Mouse (Mus musculus) frontal cortex, postnatal 25 days (tissue): ENCODE data around the gene Pold2.
A peak's percentile ranks its signal among the peaks of the same experiment; 100 is the strongest.

Experiments
- DNase-seq, 2 experiments: peaks; one replicate each; pipeline ENCODE4 v3.0.0; 2022; ENCODE audit warnings: low spot score in 2 of 2

The Pold2 gene

DNA sequence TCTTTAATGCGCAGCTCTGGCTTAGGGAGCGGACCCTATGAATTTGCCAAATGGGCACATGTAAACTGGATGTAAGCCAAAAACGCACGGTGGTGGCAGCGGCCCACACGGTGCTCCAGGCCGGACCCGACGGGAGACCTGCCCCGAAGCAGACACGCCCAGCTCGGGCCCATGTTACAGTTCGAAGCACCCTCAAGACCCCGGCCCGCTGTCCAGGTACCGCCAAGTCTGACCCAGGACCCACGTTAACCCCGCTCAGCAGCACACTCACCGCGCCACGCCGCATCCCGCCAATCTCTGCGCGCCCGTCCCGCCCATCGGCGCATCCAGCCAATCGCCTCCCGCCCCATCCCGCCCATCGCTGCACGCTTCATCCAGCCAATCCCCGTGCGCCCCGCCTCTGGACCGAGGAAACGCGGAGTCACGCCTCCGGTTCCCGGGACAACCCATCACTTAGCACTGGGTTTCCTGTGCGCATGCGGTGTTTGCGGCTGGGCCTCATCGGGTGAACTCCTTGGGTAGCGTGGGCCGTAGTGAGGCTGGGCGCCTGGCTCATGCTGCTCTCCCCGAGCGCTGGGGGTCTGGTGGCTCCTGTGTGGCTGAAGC is at the start of gene Pold2:
TSS of gene Pold2 (minus strand) at position 372 of the 606 bp plus-strand sequence.
- DNase-seq = peak; percentile 88 to 95

DNA sequence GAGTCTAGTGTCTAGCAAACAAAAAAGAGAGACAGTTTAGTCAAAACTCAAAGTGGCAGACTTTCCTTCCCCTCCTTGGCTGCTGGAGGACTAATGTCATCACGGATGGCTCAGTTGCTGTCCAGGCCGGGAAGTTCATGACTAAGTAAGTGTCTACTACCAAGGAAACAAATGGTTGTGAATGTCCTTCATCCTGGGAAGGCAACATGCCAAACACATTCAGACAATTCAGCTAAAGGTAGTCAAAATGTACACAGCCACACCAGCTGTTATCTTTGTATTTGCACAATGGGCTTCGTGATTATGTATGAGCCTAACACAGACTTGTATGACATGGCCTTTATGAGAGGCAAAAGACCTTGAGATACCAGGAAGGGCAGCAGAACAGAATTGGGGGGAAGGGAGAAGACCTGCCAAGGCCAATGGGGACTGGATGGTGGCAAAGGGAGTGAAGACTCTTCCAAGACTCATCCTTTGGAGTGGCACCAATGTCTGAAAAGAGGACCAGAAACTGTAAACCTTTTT is 48.7 kb upstream of the Pold2 start:
- DNase-seq = no peak

DNA sequence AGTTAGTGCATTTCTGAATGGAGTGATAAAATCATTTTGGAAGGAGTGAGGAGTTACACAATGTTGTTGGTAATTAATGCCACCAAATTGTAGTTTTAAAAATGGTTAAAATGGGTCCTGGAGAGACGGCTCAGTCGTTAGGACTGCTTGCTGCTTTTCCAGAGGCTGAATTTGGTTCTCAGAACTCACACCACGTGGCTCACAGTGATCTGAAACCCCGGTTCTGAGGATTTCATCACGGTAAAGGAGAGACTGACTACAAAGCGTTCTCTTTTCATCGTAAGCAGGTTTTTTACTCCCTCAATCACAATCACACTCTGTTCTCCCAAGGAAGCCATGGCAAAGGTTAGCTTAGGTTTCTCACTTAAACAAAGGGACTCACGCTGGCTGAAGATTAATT is 46.6 kb upstream of the Pold2 start:
- no peak for DNase-seq

DNA sequence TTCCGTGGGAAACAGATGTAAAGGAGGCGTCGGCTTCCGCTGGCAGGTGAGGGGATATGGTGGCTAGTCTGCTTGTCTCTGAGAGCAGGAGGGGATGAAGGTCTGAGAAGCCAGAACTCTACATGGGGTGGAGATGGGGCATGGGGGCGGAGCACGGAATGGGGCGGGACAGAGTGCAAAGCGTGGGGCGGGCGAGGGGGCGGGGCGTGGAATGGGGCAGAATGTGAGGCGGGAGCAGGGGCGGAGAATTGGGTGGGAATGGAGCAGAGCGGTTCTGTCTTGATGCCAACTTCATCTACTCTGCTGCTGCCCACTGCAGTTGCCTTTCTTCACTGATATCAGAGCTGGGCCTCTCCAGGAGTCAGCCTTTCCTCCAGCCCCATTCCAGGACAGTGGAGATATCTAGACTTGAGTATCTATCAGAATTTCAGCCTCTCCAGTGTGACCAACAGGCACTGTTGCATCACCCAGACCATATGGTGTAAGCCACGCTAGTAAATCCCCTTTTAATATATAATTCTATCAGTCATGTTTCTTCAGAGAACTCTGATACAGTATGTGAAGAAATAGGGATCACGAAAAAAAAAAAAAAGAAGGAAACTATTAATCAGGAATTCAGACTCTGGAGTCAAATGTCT is 42.4 kb upstream of the Pold2 start:
- no peak for DNase-seq

DNA sequence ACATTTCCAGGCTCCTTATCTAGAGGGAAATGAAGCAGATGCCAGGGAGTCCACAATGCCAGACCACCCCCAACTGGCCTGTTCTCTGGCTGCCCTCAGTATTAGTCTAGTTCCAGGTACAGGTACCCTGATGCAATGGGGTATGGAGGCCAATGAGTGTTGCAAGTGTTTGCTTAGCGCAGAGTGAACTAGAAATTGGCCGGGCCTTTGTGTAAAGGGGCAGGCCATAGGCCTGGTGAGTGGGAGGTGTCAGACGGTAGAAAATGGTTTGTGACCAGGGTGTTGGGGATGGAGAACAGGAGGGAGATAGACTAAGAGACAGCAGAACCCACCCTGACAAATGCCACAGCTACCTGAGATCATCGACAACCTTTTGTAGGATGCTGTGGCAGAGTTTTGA is 41.5 kb upstream of the Pold2 start:
- DNase-seq = no peak

DNA sequence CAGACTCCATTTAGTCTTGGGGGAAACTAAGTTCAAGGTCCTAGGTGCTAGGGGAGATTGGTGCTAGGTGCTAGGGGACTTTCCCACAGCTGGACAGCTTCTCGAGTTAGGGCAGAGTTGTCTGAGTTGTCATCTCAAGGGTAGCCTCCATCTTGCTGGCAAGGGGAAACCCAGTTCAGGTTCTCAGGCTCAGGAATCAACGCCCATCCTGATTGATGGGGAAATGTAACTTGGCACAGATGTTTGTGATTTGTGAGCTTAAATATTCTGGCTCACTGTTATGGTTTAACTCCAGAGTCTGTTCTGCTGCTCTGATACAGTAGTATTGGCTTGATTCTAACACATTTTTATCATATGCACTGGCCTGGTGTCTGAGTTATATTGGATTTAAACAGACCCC is 40.0 kb upstream of the Pold2 start:
- no peak for DNase-seq

DNA sequence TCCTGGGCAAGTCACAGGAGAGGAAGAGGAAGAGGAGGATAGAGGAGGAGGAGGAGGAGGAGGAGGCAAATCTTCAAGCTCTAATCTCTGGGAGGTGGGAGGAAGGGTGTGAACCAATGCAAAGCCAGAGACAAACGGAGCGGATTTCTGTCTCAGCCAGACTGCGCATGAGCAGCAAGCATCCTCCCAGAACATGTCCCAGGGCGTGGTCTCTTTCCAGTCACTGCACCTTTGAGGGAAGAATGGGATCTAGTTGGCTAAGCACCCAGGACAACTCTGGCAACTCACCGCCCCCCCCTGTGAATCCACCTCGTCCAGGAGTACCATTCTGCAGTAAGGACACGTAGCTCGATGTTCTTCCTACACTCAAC is 38.1 kb upstream of the Pold2 start:
- DNase-seq = no peak

DNA sequence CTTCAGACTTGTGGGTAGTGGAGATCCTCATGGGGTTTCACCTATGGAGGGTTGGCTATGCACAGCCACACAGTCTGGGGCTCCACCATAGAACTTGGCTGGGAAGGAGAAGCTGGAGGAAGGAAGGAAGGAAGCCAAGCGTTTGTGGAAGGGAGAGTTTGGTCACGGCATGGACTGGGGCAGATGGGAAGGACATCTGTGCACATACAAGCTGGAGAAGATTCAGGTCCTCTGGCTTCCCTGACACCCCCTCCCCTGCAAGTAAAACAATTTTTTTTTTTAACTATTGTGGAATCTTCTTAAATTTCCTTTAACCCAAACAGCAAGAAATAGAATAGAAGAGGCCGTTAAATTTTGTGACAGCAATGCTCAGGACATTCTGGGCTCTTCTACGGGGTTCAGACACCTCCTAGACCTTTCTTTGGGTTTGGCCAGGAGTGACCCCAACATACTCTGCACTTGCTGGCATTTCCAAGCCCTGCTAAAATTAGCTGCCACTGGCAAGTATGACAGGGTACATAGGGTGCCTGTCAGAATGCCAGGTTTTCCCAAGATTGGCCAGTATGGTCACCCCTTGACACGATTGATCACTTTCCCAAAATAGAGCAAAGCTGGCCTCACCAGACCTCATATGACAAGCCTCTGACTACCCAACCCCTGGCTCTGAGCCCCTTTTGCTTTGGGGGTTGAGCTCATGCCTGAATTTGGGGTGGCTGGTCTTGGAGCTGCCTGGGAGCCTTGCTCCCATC is 37.5 kb upstream of the Pold2 start:
- DNase-seq = no peak

DNA sequence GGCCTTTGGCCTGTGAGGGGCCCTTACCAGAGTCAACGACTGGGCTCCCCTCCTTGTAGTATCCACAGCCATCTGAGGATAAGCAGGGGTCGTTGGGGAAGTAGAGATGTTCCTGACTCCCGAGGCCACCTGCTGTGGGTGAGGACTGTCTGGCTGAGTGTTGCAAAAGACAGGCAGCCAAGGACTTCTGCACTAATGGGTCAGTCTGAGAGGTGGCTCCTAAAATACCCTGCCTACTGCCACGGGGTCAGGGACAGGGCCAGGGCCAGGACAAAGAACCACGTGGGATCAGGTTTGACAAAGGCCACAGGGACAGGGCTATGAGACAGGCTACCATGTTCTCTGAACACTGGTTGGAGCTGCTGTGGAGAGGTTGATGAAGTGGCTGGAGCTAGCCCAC is 36.8 kb upstream of the Pold2 start:
- DNase-seq = no peak

DNA sequence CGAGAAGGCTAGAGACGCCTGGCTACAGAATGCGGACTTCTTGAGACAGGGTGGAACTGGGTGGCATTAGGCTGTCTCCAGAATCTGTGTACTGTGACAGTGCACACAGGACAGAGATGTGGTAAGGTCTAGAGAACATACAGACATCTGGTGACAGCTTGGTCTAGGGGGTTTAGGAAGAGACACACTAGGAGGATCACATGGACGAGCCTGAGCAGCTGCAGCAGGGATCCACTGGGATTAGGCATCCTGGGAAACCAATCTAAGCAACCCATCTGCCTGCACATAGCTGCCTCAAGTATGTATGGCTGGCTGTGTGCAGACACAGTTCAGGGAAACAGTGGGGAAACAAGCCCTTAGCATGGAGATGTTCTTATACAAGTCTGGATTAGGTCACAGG is 35.8 kb upstream of the Pold2 start:
- DNase-seq = no peak

DNA sequence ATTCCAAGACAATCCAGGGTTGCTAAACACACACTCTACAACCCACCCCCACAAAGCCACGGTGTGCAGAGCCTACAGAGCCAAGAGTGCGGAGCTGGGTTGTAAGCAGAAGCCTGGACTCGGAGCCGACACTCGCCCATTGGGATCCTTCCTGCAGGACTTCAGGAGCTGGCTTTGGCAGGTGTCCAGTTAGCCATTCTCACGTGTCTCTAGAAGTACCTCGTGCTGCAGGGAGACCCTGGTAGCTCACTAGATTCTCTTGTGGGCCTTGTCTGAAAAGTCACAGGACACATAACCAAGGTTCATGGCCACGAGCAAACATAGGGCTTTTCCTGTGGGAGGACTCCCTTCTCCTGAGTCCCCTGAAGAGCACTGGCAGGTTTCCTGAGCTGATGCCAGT is 35.2 kb upstream of the Pold2 start:
- DNase-seq = no peak

DNA sequence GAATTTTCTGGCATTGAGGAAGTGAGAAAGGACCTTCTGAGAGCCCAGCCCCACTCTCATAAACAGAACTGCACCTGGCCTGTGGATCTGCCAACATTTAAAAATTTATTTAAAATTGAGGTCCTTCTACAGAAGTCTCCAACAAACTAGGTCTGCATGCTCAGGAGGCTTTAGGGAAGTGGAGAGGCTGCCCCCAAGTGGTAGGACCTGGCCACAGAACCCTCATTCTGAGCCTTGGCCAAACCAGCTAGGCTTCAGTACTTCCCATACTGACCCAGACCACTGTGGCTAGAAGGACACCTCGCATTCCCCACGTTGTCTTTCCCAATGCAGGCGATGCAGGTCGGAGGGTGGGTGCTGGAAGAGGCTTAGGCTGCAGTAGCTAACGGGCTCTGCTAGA is 34.5 kb upstream of the Pold2 start:
- peak; percentile 62 to 68 for DNase-seq

DNA sequence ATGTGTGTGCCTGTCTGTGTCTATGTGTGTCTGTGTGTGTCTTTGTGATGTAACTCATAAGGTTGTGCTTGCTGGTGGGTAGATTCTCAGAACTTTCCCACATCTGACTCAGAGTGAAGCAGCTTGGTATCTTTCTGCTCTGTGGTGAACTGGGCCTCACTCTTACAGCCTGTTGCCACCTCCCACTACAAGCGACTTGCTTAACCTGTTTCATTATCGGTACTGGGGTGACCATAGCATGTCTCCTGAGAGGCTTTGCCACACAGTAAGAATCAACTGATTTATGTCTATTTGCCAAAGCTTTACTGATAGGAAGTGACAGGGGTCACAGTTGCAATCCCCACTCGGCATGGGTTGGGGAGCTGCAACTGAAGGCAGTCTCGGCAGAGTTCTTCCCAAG is 30.6 kb upstream of the Pold2 start:
- no peak for DNase-seq

DNA sequence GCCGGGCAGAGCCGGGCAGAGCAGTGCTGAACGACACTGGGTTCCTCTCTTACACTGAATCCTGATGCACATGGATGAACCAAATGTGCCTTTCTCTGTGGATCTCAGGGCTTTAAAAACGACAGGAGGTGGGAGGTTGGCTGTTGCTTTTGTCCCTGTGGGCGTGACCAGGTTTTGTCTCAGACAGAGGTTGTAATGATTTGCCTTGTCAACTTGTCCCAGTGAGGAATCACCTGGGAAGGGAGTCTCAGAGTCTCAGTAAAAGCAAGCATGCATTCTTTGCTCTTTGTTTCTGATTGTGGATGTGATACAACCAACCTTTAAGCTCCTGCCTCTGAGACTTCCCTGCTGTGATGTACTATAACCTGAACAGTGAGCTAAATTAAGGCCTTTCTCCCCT is 29.0 kb upstream of the Pold2 start:
- no peak for DNase-seq

DNA sequence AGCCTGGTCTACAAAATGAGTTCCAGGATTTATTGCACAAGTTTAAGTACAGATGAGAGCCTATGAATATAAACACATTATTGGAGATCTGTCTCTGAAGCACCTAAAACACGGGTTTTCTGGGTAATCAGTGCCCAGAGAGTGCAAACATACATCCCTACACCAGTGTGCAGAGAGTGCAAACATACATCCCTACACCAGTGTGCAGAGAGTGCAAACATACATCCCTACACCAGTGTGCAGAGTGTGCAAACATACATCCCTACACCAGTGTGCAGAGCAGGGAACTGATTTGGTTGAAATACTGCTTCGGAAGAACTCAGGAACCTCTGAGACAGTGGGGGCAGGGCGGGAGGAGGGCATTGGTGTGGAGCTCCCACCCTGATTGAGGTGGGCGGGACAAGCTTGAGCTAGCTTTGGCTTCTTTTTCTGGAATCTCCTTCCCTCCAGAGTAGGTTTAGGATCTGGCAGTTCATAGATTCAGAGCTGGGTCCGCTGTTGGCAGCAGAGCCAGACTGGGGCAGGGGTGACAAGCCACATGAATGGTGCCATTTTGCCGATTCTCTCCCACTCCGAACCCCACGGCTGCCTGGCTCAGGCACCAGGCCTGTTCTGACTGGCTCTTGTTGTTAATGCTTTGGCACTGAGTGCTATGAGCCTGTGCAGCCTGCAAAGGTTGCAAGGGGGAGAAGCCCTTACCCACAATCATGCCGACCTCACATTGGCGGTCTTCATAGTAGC is 27.9 kb upstream of the Pold2 start:
- no peak for DNase-seq

DNA sequence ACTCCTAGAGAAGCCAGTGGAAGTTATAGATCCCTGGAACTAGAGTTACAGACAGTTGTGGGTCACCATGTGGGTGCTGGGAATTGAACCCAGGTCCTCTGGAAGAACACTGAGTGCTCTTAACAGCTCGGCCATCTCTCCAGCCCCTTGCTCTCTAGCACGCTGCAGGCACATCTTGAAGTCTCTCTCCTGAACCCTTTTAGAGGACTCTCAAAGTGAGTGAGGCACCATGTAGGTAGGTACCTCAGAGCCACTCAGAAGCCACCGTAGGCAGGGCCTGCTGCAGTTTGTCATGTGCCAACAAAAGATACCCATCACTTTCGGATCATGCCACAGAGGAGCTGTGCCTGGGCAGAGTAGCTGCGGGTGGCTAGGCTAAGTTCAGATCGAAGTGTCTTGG is 26.8 kb upstream of the Pold2 start:
- no peak for DNase-seq

DNA sequence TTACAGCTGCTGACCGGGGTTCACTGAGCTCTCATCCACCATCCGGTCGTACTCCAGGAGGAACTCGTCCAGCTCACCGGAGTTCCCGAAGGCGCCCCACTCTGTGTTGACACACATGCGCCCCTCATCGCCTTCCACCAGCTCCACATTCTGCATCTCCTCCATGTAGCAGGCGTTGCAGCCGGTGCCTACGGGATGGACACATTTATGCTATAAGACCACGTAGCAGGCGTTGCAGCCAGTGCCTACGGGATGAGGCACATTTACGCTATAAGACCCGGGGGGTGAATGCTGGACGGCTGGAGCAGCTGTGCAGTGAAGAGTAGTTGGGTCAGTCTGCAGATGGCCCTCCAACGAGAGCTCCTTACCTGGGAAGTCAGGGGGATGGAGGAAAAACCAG is 26.3 kb upstream of the Pold2 start:
- no peak for DNase-seq

DNA sequence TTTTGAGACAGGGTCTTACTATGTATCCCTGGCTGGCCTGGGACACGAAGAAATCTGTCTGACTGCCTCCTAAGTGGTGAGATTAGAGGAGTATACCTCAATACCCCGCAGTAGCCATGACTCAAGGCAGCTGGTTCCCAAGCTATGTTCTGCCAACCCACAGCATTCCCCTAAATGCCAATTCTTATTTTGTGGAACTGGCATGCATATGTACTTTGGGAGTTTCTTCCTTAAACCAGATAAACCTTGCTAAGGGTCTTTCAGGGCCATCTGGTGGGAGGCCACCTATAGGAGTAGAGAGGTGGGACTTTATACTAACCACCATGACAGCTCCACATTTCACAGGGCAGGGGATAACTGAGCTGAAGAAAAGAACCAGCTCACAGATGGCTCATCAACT is 25.8 kb upstream of the Pold2 start:
- no peak for DNase-seq

DNA sequence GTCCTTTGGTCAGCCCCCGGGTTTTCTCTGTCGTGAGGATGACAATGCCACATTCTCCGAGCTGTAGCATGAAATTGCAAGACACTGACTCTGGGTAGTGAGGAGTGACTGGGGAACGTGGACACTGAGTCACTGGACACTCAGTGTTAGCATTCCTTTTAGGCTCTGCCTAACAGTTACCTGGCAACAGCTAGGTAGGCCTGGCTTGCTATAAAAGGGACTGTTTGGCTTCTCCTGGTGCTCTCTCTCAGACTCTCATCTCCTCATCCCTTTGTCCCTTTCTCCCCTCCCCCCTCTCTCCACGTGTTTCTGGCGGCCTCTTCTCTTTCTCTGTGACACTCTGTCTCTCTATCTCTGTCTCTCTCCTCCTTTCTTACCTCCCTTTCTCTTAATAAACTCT is 24.3 kb upstream of the Pold2 start:
- no peak for DNase-seq

DNA sequence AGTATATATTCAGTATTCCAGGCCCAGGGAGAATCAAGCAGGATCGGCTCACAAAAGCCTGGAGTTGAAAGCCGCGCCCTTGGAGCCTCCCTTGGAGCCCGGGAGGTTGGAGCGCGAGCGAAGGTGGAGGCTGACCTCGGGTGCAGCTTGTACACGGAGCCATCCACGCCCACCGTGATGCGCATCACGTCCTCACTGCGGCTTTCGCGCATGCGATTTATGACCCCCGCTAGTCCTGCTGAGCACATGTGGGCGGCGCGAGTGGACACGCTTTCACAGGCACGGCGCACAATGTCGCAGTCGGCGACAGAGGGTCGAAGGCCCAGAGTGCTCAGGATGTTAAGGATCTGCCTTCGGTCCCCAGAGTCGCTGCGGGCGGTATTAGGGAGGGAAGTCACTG is 23.9 kb upstream of the Pold2 start:
- no peak for DNase-seq

DNA sequence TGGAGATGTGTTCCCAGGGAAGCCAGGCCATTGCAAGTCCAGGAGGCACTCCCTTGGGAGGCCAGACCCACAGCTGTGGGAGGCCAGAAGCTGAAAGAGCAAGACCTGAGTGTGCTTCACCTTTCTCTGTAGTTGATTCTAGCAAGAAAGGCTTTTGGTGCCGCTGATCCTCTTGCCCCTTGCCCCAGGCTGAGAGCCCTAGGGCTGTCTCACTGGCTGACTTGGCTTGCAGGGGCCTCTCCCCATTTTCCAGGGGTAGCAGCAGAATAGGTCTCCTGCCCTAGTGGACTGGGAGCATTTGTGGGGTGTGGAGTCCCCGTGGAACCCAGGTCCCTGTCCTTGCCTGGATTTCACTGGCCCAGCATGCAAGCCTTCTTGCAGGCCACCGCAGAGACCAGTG is 23.2 kb upstream of the Pold2 start:
- no peak for DNase-seq

DNA sequence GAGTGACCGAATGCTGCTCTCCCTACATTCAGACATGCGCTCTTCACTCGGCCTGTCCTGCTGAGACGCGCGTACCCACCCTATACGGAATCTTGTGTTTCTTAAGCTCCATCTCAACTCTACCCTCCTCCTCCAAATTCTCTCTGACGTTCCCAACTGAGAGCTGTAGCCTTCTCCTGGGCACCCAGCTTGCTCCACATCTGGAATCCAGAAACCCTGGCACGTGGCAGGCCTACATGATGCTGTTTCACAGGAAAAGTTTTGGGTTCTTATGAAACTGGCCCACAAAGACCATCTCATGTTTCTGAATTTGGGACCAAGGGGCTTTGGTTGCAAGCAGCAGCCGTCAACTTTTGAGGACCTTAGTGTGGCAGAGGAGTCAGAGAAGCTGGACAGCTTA is 21.2 kb upstream of the Pold2 start:
- DNase-seq = no peak

DNA sequence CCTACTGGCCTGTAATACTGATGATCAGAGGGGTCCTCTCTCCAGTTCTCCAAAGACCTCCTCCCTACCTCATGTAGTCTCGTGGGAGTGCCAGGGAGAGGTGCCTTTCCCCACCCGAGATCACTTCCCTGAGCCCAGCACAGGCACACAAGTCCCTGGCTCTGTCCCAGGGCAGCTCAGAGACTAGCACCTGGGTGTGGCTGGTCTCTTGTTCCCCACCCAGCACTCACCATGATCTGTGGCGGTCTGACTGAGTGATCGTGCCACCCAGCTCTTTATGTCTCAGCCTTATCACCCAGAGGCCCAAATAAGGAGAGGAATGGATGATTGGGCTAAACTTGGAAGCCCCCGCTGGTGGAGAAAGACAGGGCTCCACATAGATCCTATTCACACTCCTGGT is 20.4 kb upstream of the Pold2 start, which contains the start of gene Myl7:
TSS of gene Myl7 (minus strand) at position 252 of the 400 bp plus-strand sequence.
- no peak for DNase-seq
